Mouse (Mus musculus) heart, adult 8-10 months (tissue): Measurements from ENCODE around the gene Ccdc126. TPM values are rescaled to one million over a fixed set of nuclear protein-coding genes. Genes with fewer than 3 reads are reported as not detected.

ENCODE experiments used
- DNase-seq: peaks from one replicate; pipeline ENCODE4 v3.0.0; 2022; ENCODE audit warnings: low spot score
- total RNA-seq, 4 experiments: library from RNA; stranded (reverse); gene quantifications; 2 replicates each; pipeline ENCODE4 v1.2.4; 2022

The Ccdc126 gene
- 1 to 10 TPM; 4.1 to 5.2 (median 4.7) TPM for total RNA-seq

- peak; percentile 98 for DNase-seq
These were observed at the start of gene Ccdc126 for GRCm38 (mm10) chr6:49318966-49319594. TSS of gene Ccdc126 (plus strand) at chr6:49319274.

GRCm38 (mm10) chr6:49269923-49270322, 49.2 kb upstream of the Ccdc126 start:
- no peak for DNase-seq

GRCm38 (mm10) chr6:49271815-49272214, 47.3 kb upstream of the Ccdc126 start:
- no peak for DNase-seq

- no peak for DNase-seq
These were observed 46.2 kb upstream of the Ccdc126 start for GRCm38 (mm10) chr6:49272863-49273262.

GRCm38 (mm10) chr6:49273934-49274333, 45.1 kb upstream of the Ccdc126 start:
- no peak for DNase-seq

DNA sequence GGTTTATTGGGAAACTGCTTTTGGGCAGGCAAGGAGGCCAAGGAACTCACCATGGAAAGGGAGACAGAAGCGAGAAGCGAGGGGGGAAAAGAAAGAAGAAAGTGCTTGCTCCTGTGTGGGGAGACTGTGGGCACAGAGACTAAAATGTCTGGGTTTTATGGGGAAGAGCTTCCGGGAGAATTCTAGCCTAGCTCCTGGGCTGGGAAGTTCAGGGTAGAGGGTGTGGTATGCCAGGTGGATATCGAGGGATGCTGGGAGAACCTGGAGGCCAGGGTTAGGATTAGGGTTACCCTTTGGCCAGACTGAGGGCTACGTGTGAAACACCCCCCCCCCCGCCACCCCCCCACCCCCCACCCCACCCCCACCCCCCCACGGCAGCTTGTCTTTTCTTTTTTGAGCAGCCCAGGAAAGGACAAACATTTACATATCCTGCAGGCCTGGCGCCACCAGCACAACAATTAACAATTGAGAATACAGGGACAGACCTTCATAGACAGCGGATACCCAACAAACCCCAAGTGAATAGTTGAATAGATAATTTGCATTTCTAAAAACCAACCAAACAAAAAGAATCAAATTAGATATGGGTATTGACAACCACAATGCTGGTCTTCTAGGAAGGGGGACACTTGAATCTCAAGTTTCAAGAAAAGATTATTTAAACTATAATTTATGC, 44.5 kb upstream of the Ccdc126 start:
- DNase-seq, result no peak

DNA sequence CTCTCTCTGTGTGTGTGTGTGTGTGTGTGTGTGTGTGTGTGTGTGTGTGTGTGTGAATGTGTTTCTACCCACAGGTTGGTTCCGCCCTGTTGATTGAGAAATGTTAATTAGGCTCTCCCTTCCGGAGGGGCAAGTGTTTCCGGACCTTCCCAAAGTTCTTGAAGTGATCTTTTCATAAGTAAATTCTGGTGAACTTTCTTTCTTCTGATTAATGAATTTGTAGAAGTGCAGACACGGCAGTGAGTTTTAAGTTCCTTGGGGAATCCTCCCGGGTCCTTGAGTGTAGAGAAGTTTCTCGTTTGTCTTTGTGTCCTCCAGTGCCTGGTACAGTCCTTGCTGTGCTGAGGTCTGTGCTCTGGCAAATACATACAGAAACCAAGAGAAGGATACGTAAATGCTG, 43.8 kb upstream of the Ccdc126 start:
- DNase-seq, result no peak

DNA sequence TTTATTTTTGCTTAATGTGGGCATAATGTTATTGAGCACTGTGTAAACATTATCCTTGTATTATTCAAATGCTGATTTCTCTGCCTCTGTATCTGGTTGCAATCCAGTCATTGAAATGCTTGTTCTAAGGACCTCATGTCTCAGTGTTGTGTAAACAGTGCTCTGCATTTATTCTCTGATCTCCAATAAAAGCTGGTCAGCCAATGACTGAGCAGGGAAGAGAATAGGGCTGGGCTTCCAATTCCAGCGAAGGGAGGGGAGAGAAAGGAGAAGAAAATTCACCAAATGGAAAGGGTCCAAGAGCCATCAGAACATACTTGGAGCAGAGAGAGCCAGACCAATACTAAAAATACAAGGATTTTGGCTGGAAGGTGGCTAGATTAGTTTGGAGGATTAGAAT, 38.1 kb upstream of the Ccdc126 start:
- DNase-seq, result no peak

GRCm38 (mm10) chr6:49282122-49282521, 37.0 kb upstream of the Ccdc126 start:
- DNase-seq, result peak; percentile 49

DNA sequence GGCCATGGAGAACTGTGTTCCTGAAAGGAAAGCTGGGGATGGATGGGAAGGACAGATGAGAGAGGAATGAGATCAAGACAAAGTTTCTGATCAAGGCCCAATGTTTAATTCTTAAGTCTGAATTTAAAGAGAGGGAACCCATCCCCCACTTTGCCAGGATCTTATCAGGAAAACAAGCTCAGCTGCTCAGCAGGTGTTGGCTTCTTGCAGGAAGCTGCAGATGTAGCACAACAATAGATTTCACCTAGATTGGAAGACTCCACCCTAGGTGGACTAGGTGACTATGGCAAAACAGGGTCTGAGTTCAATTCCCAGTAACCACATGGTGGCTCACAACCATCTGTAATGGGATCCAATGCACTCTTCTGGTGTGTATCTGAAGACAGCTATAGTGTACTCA, 20.8 kb upstream of the Ccdc126 start:
- DNase-seq, result no peak

DNA sequence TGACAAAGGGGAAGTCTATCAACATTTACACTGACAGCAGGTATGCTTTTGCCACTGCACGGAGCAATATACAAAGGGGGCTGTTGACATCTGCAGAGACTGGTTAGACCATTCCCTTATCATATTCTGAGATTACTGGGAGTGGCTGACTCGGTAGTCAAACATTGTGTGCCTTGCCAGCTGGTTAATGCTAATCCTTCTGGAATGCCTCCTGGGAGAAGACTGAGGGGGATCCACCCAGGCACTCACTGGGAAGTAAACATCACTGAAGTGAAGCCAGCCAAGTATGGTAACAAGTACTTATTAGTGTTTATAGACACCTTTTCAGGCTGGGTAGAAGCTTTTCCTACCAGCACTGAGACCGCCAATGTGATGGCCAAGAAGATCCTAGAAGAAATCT, 4.3 kb upstream of the Ccdc126 start:
- peak; percentile 3 for DNase-seq

DNA sequence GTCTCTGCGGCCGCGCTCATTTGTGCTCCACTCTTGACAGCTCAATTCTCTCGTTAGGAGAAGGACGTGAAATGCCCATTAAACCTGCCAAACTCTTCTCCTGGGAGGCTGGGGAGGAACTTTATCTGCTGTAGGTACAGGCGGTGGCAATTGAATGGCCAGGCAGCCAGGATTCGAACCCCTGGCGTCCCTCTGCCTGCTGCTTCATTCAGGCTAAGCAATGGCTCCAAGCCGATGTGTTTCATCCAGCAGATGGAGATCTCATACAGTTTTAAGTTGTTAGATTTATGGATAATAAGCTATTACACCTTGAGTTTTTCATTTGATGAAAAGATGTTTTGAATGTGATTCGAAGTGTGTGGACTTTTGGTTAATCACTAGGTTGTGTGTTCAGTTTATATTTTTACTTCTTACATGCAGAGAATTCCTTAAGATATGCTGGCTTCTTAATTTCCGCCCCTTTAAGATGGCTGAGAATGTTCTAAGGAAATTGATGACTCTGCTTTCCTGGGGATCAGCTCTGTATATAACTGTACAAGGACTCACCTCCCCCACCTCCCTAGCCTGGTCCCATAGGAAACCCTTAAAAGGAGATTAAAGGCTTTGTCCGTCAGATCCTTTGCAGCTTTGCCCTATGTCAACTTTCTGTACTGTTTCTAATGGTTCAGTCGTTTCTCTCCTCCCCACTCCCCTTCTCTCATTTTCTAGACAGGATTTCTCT, 681 bp downstream of the Ccdc126 start:
- no peak for DNase-seq

DNA sequence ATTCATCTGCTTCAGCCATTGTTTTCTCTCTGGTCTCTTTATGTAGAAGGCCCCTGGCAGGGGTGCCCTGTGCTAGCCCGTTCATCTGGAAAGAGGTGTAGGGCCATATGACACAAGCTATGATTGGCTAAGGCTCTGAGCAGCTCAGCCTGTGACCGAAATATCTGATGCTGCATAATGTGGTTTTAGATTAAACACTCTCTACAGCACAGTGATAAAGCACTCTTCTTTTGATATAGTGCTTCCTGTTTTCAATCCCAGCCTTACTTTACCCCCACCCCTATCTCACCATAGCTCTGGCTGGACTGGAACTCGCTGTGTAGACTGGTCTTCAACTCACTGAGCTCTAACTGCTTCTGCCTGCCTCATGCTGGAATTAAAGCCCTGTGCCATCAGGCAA, 2.3 kb downstream of the Ccdc126 start:
- DNase-seq, result no peak

GRCm38 (mm10) chr6:49322056-49322455, 3.0 kb downstream of the Ccdc126 start:
- no peak for DNase-seq

GRCm38 (mm10) chr6:49322986-49323385, 3.9 kb downstream of the Ccdc126 start:
- DNase-seq, result no peak

GRCm38 (mm10) chr6:49324528-49324927, 5.5 kb downstream of the Ccdc126 start:
- DNase-seq, result no peak

- DNase-seq, result no peak
These were observed 6.2 kb downstream of the Ccdc126 start for GRCm38 (mm10) chr6:49325294-49325693.

DNA sequence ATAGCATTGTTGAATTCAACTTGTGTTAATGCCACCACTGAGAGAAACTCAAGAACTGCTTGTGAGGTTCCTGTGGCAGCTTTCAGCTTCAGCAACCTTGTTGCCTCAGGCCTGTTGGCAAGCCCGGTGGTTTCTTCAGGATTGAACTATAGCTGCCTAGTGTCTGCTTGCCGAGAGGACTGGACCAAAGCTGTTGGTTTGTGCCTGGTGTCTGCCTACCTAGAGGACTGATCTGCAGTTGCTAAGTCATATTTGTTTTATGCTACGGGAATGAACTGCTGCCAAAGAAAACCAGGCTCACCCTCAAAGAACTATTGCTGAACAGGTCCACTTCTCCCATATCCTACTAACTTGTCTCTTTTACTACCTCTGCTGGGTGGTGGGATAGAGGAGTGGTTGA, 7.8 kb downstream of the Ccdc126 start:
- DNase-seq, result no peak

DNA sequence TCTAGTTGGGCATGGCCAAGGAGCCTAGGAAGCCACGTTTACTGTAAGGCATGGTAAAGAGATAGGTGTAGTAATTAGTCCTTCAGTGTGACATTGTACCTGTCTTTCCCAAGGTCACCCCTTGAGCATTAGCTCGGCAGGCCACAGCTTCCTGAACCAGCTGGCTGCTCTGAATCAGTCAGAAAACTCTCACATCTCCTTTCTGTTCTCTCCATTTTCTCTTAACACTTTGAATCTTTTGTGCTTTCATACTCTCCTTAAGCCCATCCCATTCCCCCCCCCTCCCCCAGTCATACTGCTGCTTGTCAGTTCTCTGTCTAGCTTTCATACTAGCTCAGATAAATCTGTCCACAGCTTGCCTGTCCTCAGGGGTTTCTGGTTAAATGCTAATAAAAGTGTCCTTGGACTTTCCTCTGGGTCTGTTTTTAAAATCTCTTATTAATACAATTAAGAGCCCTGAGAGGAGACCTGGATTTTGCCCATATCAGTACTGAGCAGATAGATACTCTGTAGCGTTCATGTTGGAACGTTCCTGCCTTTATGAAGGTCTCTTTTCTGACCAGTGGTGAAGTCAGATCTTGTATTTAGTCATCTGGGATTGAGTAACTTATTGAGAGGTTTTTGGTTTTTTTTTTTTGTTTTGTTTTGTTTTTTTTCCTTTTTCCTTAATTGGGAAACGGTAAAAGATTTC, 12.4 kb downstream of the Ccdc126 start:
- no peak for DNase-seq

DNA sequence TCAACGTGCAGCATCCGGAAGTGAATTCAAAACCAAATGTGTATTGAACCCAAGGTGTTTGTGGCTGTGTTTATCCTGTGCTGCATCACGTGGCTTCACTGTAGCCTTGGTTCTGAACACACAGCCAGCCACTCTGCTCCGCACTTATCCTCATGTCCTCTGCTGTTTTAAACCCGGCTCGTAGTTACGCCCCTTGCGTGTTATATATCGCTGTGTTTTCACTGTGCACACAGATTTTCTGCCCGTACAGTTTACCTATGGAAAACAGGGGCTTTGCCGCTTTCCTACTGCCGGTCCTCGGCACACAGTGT, 12.9 kb downstream of the Ccdc126 start:
- DNase-seq, result no peak

- DNase-seq, result no peak
These were observed 19.5 kb downstream of the Ccdc126 start for GRCm38 (mm10) chr6:49338566-49338965.

GRCm38 (mm10) chr6:49339145-49339544, 20.1 kb downstream of the Ccdc126 start:
- no peak for DNase-seq
